Mouse (Mus musculus): ENCODE measurements around the gene Cenpu. TPM values are rescaled to one million over a fixed set of nuclear protein-coding genes. Genes with fewer than 3 reads are reported as not detected.

Gene Cenpu
- 1.9 and 2.4 TPM in 2 replicates for polyA plus RNA-seq (2021; fragmentation: Nextera tagmentation)
- long read RNA-seq, experiment 1, partial matches to known transcripts: 2 of 10 reads
- long read RNA-seq, experiment 1, other reads (novel, unspliced or antisense): 7 of 10 reads
- long read RNA-seq, experiment 2, partial matches to known transcripts: 1 of 5 reads
- long read RNA-seq, experiment 2, other reads (novel, unspliced or antisense): 3 of 5 reads

GRCm38 (mm10) chr8:46551615-46552440 is at the start of gene Cenpu:
Gene Cenpu (plus strand): TSS chr8:46552028.

GRCm38 (mm10) chr8:46616879-46617689 is 65.3 kb downstream of the Cenpu start, which contains the start of the genes Primpol and Casp3:
Gene Primpol (minus strand): TSS chr8:46617212.
Gene Casp3 (plus strand): TSS chr8:46617291.

Other genes with a start within 250 kb of the Cenpu start
- 17.8 and 19.6 TPM in 2 replicates for gene Acsl1, start 81.0 kb upstream of the Cenpu start, polyA plus RNA-seq (2021; fragmentation: Nextera tagmentation)
- 1.5 and 2.1 TPM in 2 replicates for gene Primpol, start 65.2 kb downstream of the Cenpu start, polyA plus RNA-seq (2021; fragmentation: Nextera tagmentation)
- 3.7 and 5.0 TPM in 2 replicates for gene Casp3, start 65.3 kb downstream of the Cenpu start, polyA plus RNA-seq (2021; fragmentation: Nextera tagmentation)
- gene Irf2, start 187.7 kb downstream of the Cenpu start, polyA plus RNA-seq (2021; fragmentation: Nextera tagmentation): 16.3 and 21.6 TPM in 2 replicates